9 mouse cellular contexts compared by ENCODE assay signal in genomic region chr5:73114878-73115277, GRCm38 (mm10).
DNase-seq lines count a peak whose midpoint lies in the region; ATAC-seq and TF ChIP-seq lines count a peak whose summit lies in the region.
"Had no signal": no experiment of that assay in that cellular context is flagged by ENCODE, and none has a peak within 500 bp of the region (broad histone marks: within the 10 kb centered on the region; RNA-seq: fewer than 3 reads in every experiment).

No protein-coding gene starts in this region.

- peak; percentile 50 for DNase-seq in hindbrain, postnatal 0 days (ENCODE audit: low spot score)
- DNase-seq in CD4-positive, CD25-positive, alpha-beta regulatory T cell, adult 2 months (ENCODE audit: low read depth, low spot score) = peak; percentile 74
- peak; percentile 25 for DNase-seq in adipocyte (ENCODE audit: low spot score)
- peak; percentile 33 for DNase-seq in mesoderm, embryonic 11.5 days (ENCODE audit: low read depth, low spot score)
- no peak for DNase-seq in limb, embryonic 10.5 days (ENCODE audit: low spot score)
- DNase-seq in ovary, adult 18-20 months (ENCODE audit: low spot score) = no peak
- no peak for DNase-seq in urinary bladder, postnatal 4 days (ENCODE audit: low spot score in 2 of 2)
- DNase-seq: adrenal gland, adult 8-10 months had no signal

- H3K27me3 ChIP-seq in hindbrain, postnatal 0 days (ENCODE audit: insufficient read depth, low read length) = no peaks in the 10 kb centered on the region
- no peaks in the 10 kb centered on the region for H3K27me3 ChIP-seq in hindbrain, embryonic 16.5 days (replicated peaks; ENCODE audit: control insufficient read depth, insufficient read depth, low read length)
- no peaks in the 10 kb centered on the region for H3K27me3 ChIP-seq in limb, embryonic 10.5 days (ENCODE audit: low read depth, poor library complexity, severe bottlenecking)

- no peaks in the 10 kb centered on the region for H3K9me3 ChIP-seq in hindbrain, postnatal 0 days (ENCODE audit: low read length)
- H3K9me3 ChIP-seq in hindbrain, embryonic 16.5 days (ENCODE audit: control insufficient read depth, low read length) = no peaks in the 10 kb centered on the region
- H3K9me3 ChIP-seq in limb, embryonic 10.5 days (replicated peaks) = no peaks in the 10 kb centered on the region

- no peaks in the 10 kb centered on the region for H3K4me1 ChIP-seq in hindbrain, postnatal 0 days (ENCODE audit: insufficient read depth, low read length)
- no peaks in the 10 kb centered on the region for H3K4me1 ChIP-seq in hindbrain, embryonic 16.5 days (ENCODE audit: control insufficient read depth, insufficient read depth, low read depth, low read length)
- H3K4me1 ChIP-seq in limb, embryonic 10.5 days = peaks cover 18% of the 10 kb centered on the region

- WGBS in hindbrain, postnatal 0 days = 95% methylated on average over 4 of the region's 4 CpGs
- 94% methylated on average over 4 of the region's 4 CpGs for WGBS in hindbrain, embryonic 16.5 days
- 92% methylated on average over 4 of the region's 4 CpGs for WGBS in limb, embryonic 10.5 days

- no peak overlapping the region for H3K9ac ChIP-seq in hindbrain, postnatal 0 days (replicated peaks; ENCODE audit: low read length)
- no peak overlapping the region for H3K9ac ChIP-seq in hindbrain, embryonic 16.5 days (ENCODE audit: low read depth, low read length)

- peaks cover 25% of the 10 kb centered on the region; the same call in 1 of the 2 replicates for H3K36me3 ChIP-seq in hindbrain, postnatal 0 days (ENCODE audit: insufficient read depth, low read length)
- peaks cover 7% of the 10 kb centered on the region; the same call in 1 of the 2 replicates for H3K36me3 ChIP-seq in hindbrain, embryonic 16.5 days (ENCODE audit: control insufficient read depth, insufficient read depth, low read length)
- peaks cover 45% of the 10 kb centered on the region for H3K36me3 ChIP-seq in limb, embryonic 10.5 days

- no peak overlapping the region for H3K4me2 ChIP-seq in hindbrain, postnatal 0 days (ENCODE audit: low read depth, low read length)
- no peak overlapping the region for H3K4me2 ChIP-seq in hindbrain, embryonic 16.5 days (ENCODE audit: low read length)

- no peak overlapping the region for H3K4me3 ChIP-seq in hindbrain, postnatal 0 days (ENCODE audit: low read length)
- no peak overlapping the region for H3K4me3 ChIP-seq in hindbrain, embryonic 16.5 days (ENCODE audit: low read length)
- H3K4me3 ChIP-seq in limb, embryonic 10.5 days = no peak overlapping the region

- no peak for ATAC-seq in hindbrain, postnatal 0 days
- ATAC-seq in hindbrain, embryonic 16.5 days = no peak

- H3K27ac ChIP-seq in hindbrain, postnatal 0 days = no peak overlapping the region
- H3K27ac ChIP-seq in hindbrain, embryonic 16.5 days (ENCODE audit: low read depth, low read length) = no peak overlapping the region
- no peak overlapping the region for H3K27ac ChIP-seq in limb, embryonic 10.5 days

- peak; percentile 75 for TF ChIP-seq CTCF in hindbrain, postnatal 0 days (IDR thresholded peaks at IDR 0.05; ENCODE audit: low read depth)

Comparison
In these comparisons a context has a peak if more than half of its experiments do, and no peak if none do; other contexts are left out.
1. DNase-seq: peak in hindbrain, postnatal 0 days (single experiment), CD4-positive, CD25-positive, alpha-beta regulatory T cell, adult 2 months (single experiment), adipocyte (single experiment) and mesoderm, embryonic 11.5 days (single experiment); none in limb, embryonic 10.5 days (single experiment), ovary, adult 18-20 months (single experiment) and urinary bladder, postnatal 4 days (0 of 2).